Mouse (Mus musculus): Measurements from ENCODE around the gene Scube2. TPM values are rescaled to one million over a fixed set of nuclear protein-coding genes. Genes with fewer than 3 reads are reported as not detected.

Gene Scube2
- total and polyA plus RNA-seq, 3 experiments = 14.1 to 22.1 (median 21.0) TPM

DNA sequence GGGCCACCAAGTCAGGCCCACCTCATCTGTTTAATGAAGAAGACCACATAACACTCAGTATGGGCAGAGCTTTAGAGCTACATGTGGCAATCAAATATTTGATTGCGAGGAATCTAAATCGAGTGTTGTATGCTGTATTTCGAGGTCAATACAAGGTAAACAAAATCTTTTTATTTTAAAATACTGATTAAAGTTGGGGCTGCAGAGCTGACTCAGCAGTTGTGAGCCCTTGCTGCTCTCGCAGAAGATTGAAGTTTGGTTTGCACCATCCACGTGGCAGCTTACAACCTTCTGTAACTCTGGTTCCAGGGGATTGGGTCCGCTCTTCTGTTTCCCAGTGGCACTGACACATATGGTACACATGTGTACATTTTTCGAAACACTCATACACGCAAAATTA lies 111.4 kb downstream of the Scube2 start:
- TF ChIP-seq CTCF (IDR thresholded peaks at IDR 0.05) (no peak), EP300 (IDR thresholded peaks at IDR 0.05; ENCODE audit: insufficient read depth, low read depth, low read length) (no peak), POLR2A (IDR thresholded peaks at IDR 0.05; ENCODE audit: insufficient read depth, low read depth, low read length) (no peak)
- Histone ChIP-seq H3K27me3 (ENCODE audit: control insufficient read depth, insufficient read depth, low read length) (no peaks in the 10 kb centered on the region), H3K27ac (no peak overlapping the region), H3K4me1 (ENCODE audit: control insufficient read depth, insufficient read depth, low read length) (peaks cover 3% of the 10 kb centered on the region), H3K79me2 (replicated peaks; ENCODE audit: control insufficient read depth, insufficient read depth, low read length) (no peaks in the 10 kb centered on the region), H3K36me3 (ENCODE audit: control insufficient read depth, insufficient read depth, low read length) (no peaks in the 10 kb centered on the region), H3K4me3 (no peak overlapping the region), H3K9ac (ENCODE audit: low read depth, low read length) (no peak overlapping the region)
- WGBS = 94% methylated on average over 8 of the region's 8 CpGs
- DNase-seq = no peak
- intact Hi-C loops (cut with DNase I) = no loop called here

DNA sequence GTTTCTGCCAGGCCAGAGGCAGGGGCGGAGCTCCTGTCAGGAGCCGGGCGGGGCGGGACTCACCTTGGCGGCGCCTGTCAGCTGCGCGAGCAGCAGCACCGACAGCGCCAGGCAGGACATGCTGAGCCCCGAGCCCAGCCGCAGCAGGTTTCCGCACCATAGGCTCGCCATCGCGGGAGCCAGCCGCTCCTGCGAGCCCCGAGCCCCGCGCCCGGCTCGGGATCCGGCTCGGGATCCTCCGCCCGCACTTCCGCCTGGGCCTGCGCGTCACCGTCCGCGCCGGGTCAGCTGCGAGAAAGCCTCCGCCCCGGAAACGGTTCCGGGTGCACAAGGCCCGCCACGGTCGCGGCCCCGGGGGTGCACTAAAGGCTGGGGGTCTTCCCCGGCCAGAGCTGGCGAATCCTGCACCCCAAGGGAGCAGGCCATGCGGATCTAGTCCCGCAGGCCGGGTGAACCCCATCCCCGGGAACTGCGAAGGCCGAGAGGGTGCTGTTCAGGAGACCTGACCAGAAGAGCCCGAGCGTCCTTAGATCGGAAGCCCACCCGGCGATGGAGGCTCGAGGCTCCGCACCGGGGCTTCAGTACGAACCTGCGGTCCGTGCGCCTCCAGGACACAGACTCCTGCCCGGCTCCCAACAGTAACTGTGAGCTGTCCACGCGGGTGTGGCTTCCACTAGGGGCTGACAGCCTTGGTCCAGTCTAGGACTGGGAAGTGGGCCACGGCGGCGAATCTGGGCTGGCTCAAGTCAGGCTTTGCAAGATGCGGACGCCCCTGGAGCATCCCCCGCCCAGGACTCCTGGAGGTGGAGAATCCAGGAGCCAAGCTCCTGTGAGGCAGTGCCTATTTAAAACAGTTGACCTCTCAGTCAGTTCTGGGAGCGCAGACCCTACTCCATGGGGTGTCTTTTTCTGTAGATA lies 113.2 kb downstream of the Scube2 start, which contains the start of gene Tmem9b:
Gene Tmem9b (minus strand): TSS at position 868 of the 918 bp plus-strand sequence.
- intact Hi-C loops (cut with DNase I) = no loop called here
- Histone ChIP-seq H3K27me3 (ENCODE audit: control insufficient read depth, insufficient read depth, low read length) (no peaks in the 10 kb centered on the region), H3K9ac (ENCODE audit: low read depth, low read length) (peak within 1 kb of the TSS; percentile 95), H3K36me3 (ENCODE audit: control insufficient read depth, insufficient read depth, low read length) (no peaks in the 10 kb centered on the region), H3K79me2 (replicated peaks; ENCODE audit: control insufficient read depth, insufficient read depth, low read length) (peaks cover 2% of the 10 kb centered on the region; the same call in 1 of the 2 replicates), H3K27ac (peak within 1 kb of the TSS; percentile 97), H3K4me1 (ENCODE audit: control insufficient read depth, insufficient read depth, low read length) (peaks cover 3% of the 10 kb centered on the region), H3K4me3 (peak within 1 kb of the TSS; percentile 85)
- under 1% methylated on average over 73 of the region's 74 CpGs for WGBS
- DNase-seq = peak; percentile 92
- peak; percentile 72 for TF ChIP-seq POLR2A (IDR thresholded peaks at IDR 0.05; ENCODE audit: insufficient read depth, low read depth, low read length)
- peak; percentile 50 for TF ChIP-seq CTCF (IDR thresholded peaks at IDR 0.05)
- 0 out of 2 replicates have a peak, but pooled peaks have one; percentile 40 for TF ChIP-seq EP300 (IDR thresholded peaks at IDR 0.05; ENCODE audit: insufficient read depth, low read depth, low read length)

DNA sequence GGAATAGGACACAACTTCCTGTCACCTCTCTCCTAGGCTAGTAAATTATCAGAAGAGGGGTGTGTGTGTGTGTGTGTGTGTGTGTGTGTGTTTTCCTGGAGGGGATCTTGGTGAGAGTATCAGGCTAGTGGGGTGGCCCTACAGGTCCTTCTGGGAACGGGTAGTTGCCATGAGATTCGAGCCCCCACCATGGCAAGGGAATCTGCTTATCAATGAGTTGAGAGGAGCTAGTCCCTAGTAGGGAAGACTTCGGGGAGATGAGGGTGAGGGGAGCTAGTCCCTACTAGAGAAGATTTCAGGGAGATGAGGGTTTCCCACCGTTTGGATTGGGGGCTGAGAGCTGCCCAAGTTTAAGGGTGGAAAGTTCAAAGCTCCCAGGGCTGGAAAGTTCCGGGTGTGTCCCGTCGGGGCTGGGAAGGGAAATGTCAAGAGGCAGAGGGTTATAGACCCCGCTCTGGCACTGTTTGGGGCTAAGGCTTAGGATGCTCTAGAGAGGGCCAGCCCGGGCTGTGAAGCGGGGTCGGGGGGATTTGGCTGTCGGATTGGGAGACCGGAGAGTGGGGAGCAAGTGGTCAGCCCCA lies 114.0 kb downstream of the Scube2 start:
- Histone ChIP-seq H3K9ac (ENCODE audit: low read depth, low read length) (peak overlapping the region; percentile 95), H3K27me3 (ENCODE audit: control insufficient read depth, insufficient read depth, low read length) (no peaks in the 10 kb centered on the region), H3K79me2 (replicated peaks; ENCODE audit: control insufficient read depth, insufficient read depth, low read length) (peaks cover 2% of the 10 kb centered on the region; the same call in 1 of the 2 replicates), H3K36me3 (ENCODE audit: control insufficient read depth, insufficient read depth, low read length) (no peaks in the 10 kb centered on the region), H3K4me1 (ENCODE audit: control insufficient read depth, insufficient read depth, low read length) (peaks cover 3% of the 10 kb centered on the region), H3K4me3 (peak overlapping the region; percentile 85), H3K27ac (peak overlapping the region; percentile 97)
- DNase-seq = no peak
- intact Hi-C loops (cut with DNase I) = no loop called here
- WGBS = 2% methylated on average over 13 of the region's 13 CpGs
- TF ChIP-seq CTCF (IDR thresholded peaks at IDR 0.05) (no peak), EP300 (IDR thresholded peaks at IDR 0.05; ENCODE audit: insufficient read depth, low read depth, low read length) (no peak), POLR2A (IDR thresholded peaks at IDR 0.05; ENCODE audit: insufficient read depth, low read depth, low read length) (no peak)

Other genes starting within 250 kb of the Scube2 start
- 10 to 100 TPM; 24.3 to 28.4 TPM for gene St5, start 162.1 kb downstream of the Scube2 start, total RNA-seq (2021)
- gene St5, start 162.1 kb downstream of the Scube2 start, polyA plus RNA-seq (2012; rRNA removed) = 40.3 and 62.0 TPM in 2 replicates
- gene Akip1, start 162.0 kb downstream of the Scube2 start, total RNA-seq (2021) = 10 to 100 TPM; 13.5 to 14.0 TPM
- 9.8 and 13.7 TPM in 2 replicates for gene Akip1, start 162.0 kb downstream of the Scube2 start, polyA plus RNA-seq (2012; rRNA removed)
- gene BC051019, start 141.8 kb downstream of the Scube2 start, total RNA-seq (2021) = not detected
- 1.5 TPM in 1 of 2 replicates, not detected in the other for gene BC051019, start 141.8 kb downstream of the Scube2 start, polyA plus RNA-seq (2012; rRNA removed)
- gene Ascl3, start 134.0 kb downstream of the Scube2 start, total RNA-seq (2021) = not detected
- not detected in 2 replicates for gene Ascl3, start 134.0 kb downstream of the Scube2 start, polyA plus RNA-seq (2012; rRNA removed)
- gene Tmem9b, start 112.8 kb downstream of the Scube2 start, total RNA-seq (2021) = 10 to 100 TPM; 28.1 to 34.3 TPM
- gene Tmem9b, start 112.8 kb downstream of the Scube2 start, polyA plus RNA-seq (2012; rRNA removed) = 35.4 and 61.2 TPM in 2 replicates
- gene Nrip3, start 83.7 kb downstream of the Scube2 start, total RNA-seq (2021) = under 1 TPM; 0.05 to 0.36 TPM
- 0.10 and 0.15 TPM in 2 replicates for gene Nrip3, start 83.7 kb downstream of the Scube2 start, polyA plus RNA-seq (2012; rRNA removed)
- gene Dennd5a, start 94.8 kb upstream of the Scube2 start, total RNA-seq (2021) = 100 to 1,000 TPM; 106 to 136 TPM
- gene Dennd5a, start 94.8 kb upstream of the Scube2 start, polyA plus RNA-seq (2012; rRNA removed) = 106 and 165 TPM in 2 replicates
- gene Tmem41b, start 121.2 kb upstream of the Scube2 start, total RNA-seq (2021) = 10 to 100 TPM; 51.1 to 55.6 TPM
- 22.2 and 40.3 TPM in 2 replicates for gene Tmem41b, start 121.2 kb upstream of the Scube2 start, polyA plus RNA-seq (2012; rRNA removed)
- gene Ipo7, start 152.6 kb upstream of the Scube2 start, total RNA-seq (2021) = 10 to 100 TPM; 85.0 to 99.4 TPM
- 19.7 and 41.8 TPM in 2 replicates for gene Ipo7, start 152.6 kb upstream of the Scube2 start, polyA plus RNA-seq (2012; rRNA removed)
- gene Zfp143, start 195.5 kb upstream of the Scube2 start, total RNA-seq (2021) = 10 to 100 TPM in 1 of 2 experiments, 1 to 10 TPM in 1; 8.6 to 10.5 TPM
- 8.4 and 10.5 TPM in 2 replicates for gene Zfp143, start 195.5 kb upstream of the Scube2 start, polyA plus RNA-seq (2012; rRNA removed)

All from heart, adult 2 months (tissue).